Mouse (Mus musculus): Measurements from ENCODE around the gene Zfp541.

GRCm38 (mm10) chr7:16101726-16102475 is 40.3 kb downstream of the Zfp541 start:
- TF ChIP-seq CTCF (IDR thresholded peaks at IDR 0.05; ENCODE audit: insufficient read depth, low read depth, low read length) (no peak), POLR2A (IDR thresholded peaks at IDR 0.05; ENCODE audit: insufficient read depth, low read depth, low read length) (no peak)

All from olfactory bulb, adult 2 months (tissue).